Mouse (Mus musculus): ENCODE data around the gene Azin2.

Gene Azin2

GRCm38 (mm10) chr4:128962029-128962925 is at the start of gene Azin2:
Gene Azin2 (minus strand): TSS chr4:128962442.
- peak; percentile 77 for DNase-seq (ENCODE audit: low spot score)

GRCm38 (mm10) chr4:129011604-129012121 is 49.4 kb upstream of the Azin2 start:
- no peak for DNase-seq (ENCODE audit: low spot score)

GRCm38 (mm10) chr4:129009521-129009920 is 47.3 kb upstream of the Azin2 start:
- no peak for DNase-seq (ENCODE audit: low spot score)

- no peak for DNase-seq (ENCODE audit: low spot score)
These were observed 46.4 kb upstream of the Azin2 start for GRCm38 (mm10) chr4:129008672-129009071.

GRCm38 (mm10) chr4:129008006-129008519 is 45.8 kb upstream of the Azin2 start:
- no peak for DNase-seq (ENCODE audit: low spot score)

GRCm38 (mm10) chr4:129003720-129004119 is 41.5 kb upstream of the Azin2 start:
- DNase-seq (ENCODE audit: low spot score) = no peak

- no peak for DNase-seq (ENCODE audit: low spot score)
These were observed 38.5 kb upstream of the Azin2 start for GRCm38 (mm10) chr4:129000786-129001185.

GRCm38 (mm10) chr4:128998401-128998800 is 36.2 kb upstream of the Azin2 start:
- DNase-seq (ENCODE audit: low spot score) = no peak

- no peak for DNase-seq (ENCODE audit: low spot score)
These were observed 35.0 kb upstream of the Azin2 start for GRCm38 (mm10) chr4:128997258-128997657.

GRCm38 (mm10) chr4:128995238-128995637 is 33.0 kb upstream of the Azin2 start:
- no peak for DNase-seq (ENCODE audit: low spot score)

- no peak for DNase-seq (ENCODE audit: low spot score)
These were observed 31.4 kb upstream of the Azin2 start for GRCm38 (mm10) chr4:128993675-128994074.

GRCm38 (mm10) chr4:128993025-128993662 is 30.9 kb upstream of the Azin2 start:
- DNase-seq (ENCODE audit: low spot score) = peak; percentile 82

- no peak for DNase-seq (ENCODE audit: low spot score)
These were observed 29.9 kb upstream of the Azin2 start for GRCm38 (mm10) chr4:128992176-128992575.

GRCm38 (mm10) chr4:128991500-128992008 is 29.3 kb upstream of the Azin2 start, which contains the start of gene Ak2:
Gene Ak2 (plus strand): TSS chr4:128991958.
- DNase-seq (ENCODE audit: low spot score) = no peak

- DNase-seq (ENCODE audit: low spot score) = no peak
These were observed 27.4 kb upstream of the Azin2 start for GRCm38 (mm10) chr4:128989678-128990077.

- DNase-seq (ENCODE audit: low spot score) = no peak
These were observed 26.7 kb upstream of the Azin2 start for GRCm38 (mm10) chr4:128988911-128989310.

- no peak for DNase-seq (ENCODE audit: low spot score)
These were observed 22.4 kb upstream of the Azin2 start for GRCm38 (mm10) chr4:128984600-128984999.

GRCm38 (mm10) chr4:128983656-128984055 is 21.4 kb upstream of the Azin2 start:
- DNase-seq (ENCODE audit: low spot score) = no peak

- DNase-seq (ENCODE audit: low spot score) = no peak
These were observed 20.9 kb upstream of the Azin2 start for GRCm38 (mm10) chr4:128983151-128983550.

- DNase-seq (ENCODE audit: low spot score) = no peak
These were observed 19.6 kb upstream of the Azin2 start for GRCm38 (mm10) chr4:128981833-128982180.

- no peak for DNase-seq (ENCODE audit: low spot score)
These were observed 18.9 kb upstream of the Azin2 start for GRCm38 (mm10) chr4:128980890-128981832.

All from urinary bladder, postnatal 10 days (tissue).